Mouse (Mus musculus): Measurements from ENCODE around the gene Bicd2.

GRCm38 (mm10) chr13:49306771-49307310 is 34.5 kb upstream of the Bicd2 start:
- TF ChIP-seq GATA1 (IDR thresholded peaks at IDR 0.05; ENCODE audit: borderline replicate concordance, low read length), result no peak
- no peak for TF ChIP-seq FLI1 (IDR thresholded peaks at IDR 0.05; ENCODE audit: low read length)

Measured in megakaryocyte, embryonic 14.5 days (primary cell).